Mouse (Mus musculus): ENCODE measurements around the gene Rabgap1l. TPM values are rescaled to one million over a fixed set of nuclear protein-coding genes. Genes with fewer than 3 reads are reported as not detected.

The Rabgap1l gene
- polyA plus RNA-seq, 1 experiment from 2014 or later, result 53.5 TPM

GRCm38 (mm10) chr1:160318057-160318725 is 474.8 kb downstream of the Rabgap1l start:
- 73% methylated on average over 8 of the region's 8 CpGs for WGBS (ENCODE audit: insufficient replicate concordance)
- no peaks in the 10 kb centered on the region for H3K36me3 ChIP-seq (ENCODE audit: control insufficient read depth, insufficient read depth, low read length)
- H3K27ac ChIP-seq (ENCODE audit: low read depth, low read length), result no peak overlapping the region
- ATAC-seq (replicated peaks; ENCODE audit: insufficient number of reproducible peaks, low FRiP score, low TSS enrichment), result no peak
- H3K4me1 ChIP-seq (ENCODE audit: control insufficient read depth, insufficient read depth, low read length), result no peaks in the 10 kb centered on the region
- H3K9ac ChIP-seq (ENCODE audit: low read depth, low read length), result no peak overlapping the region
- no peaks in the 10 kb centered on the region for H3K9me3 ChIP-seq (replicated peaks; ENCODE audit: control insufficient read depth, low read length)
- no peak overlapping the region for H3K4me2 ChIP-seq
- H3K4me3 ChIP-seq (ENCODE audit: low read depth, low read length), result no peak overlapping the region
- no peaks in the 10 kb centered on the region for H3K27me3 ChIP-seq (ENCODE audit: control insufficient read depth, insufficient read depth, low read length)

GRCm38 (mm10) chr1:160316239-160316638 is 476.8 kb downstream of the Rabgap1l start:
- no peak overlapping the region for H3K9ac ChIP-seq (ENCODE audit: low read depth, low read length)
- WGBS (ENCODE audit: insufficient replicate concordance), result 99% methylated on average over 2 of the region's 2 CpGs
- no peak for ATAC-seq (replicated peaks; ENCODE audit: insufficient number of reproducible peaks, low FRiP score, low TSS enrichment)
- no peaks in the 10 kb centered on the region for H3K4me1 ChIP-seq (ENCODE audit: control insufficient read depth, insufficient read depth, low read length)
- H3K27ac ChIP-seq (ENCODE audit: low read depth, low read length), result no peak overlapping the region
- H3K4me2 ChIP-seq, result no peak overlapping the region
- H3K4me3 ChIP-seq (ENCODE audit: low read depth, low read length), result no peak overlapping the region
- no peaks in the 10 kb centered on the region for H3K9me3 ChIP-seq (replicated peaks; ENCODE audit: control insufficient read depth, low read length)
- H3K27me3 ChIP-seq (ENCODE audit: control insufficient read depth, insufficient read depth, low read length), result no peaks in the 10 kb centered on the region
- no peaks in the 10 kb centered on the region for H3K36me3 ChIP-seq (ENCODE audit: control insufficient read depth, insufficient read depth, low read length)

- 85% methylated on average over 4 of the region's 4 CpGs for WGBS (ENCODE audit: insufficient replicate concordance)
- Histone ChIP-seq H3K27me3 (ENCODE audit: control insufficient read depth, insufficient read depth, low read length) (no peaks in the 10 kb centered on the region), H3K9ac (ENCODE audit: low read depth, low read length) (no peak overlapping the region), H3K4me3 (ENCODE audit: low read depth, low read length) (no peak overlapping the region), H3K4me2 (no peak overlapping the region), H3K9me3 (replicated peaks; ENCODE audit: control insufficient read depth, low read length) (no peaks in the 10 kb centered on the region), H3K36me3 (ENCODE audit: control insufficient read depth, insufficient read depth, low read length) (no peaks in the 10 kb centered on the region), H3K4me1 (ENCODE audit: control insufficient read depth, insufficient read depth, low read length) (0 out of 2 replicates have a peak, but pooled peaks cover 4% of the 10 kb centered on the region), H3K27ac (ENCODE audit: low read depth, low read length) (no peak overlapping the region)
- ATAC-seq (replicated peaks; ENCODE audit: insufficient number of reproducible peaks, low FRiP score, low TSS enrichment), result no peak
Measured at GRCm38 (mm10) chr1:160312658-160313057, 480.4 kb downstream of the Rabgap1l start.

- no peak for ATAC-seq (replicated peaks; ENCODE audit: insufficient number of reproducible peaks, low FRiP score, low TSS enrichment)
- Histone ChIP-seq H3K4me2 (no peak overlapping the region), H3K9me3 (replicated peaks; ENCODE audit: control insufficient read depth, low read length) (no peaks in the 10 kb centered on the region), H3K4me1 (ENCODE audit: control insufficient read depth, insufficient read depth, low read length) (0 out of 2 replicates have a peak, but pooled peaks cover 8% of the 10 kb centered on the region), H3K27ac (ENCODE audit: low read depth, low read length) (no peak overlapping the region), H3K9ac (ENCODE audit: low read depth, low read length) (no peak overlapping the region), H3K4me3 (ENCODE audit: low read depth, low read length) (no peak overlapping the region), H3K27me3 (ENCODE audit: control insufficient read depth, insufficient read depth, low read length) (no peaks in the 10 kb centered on the region), H3K36me3 (ENCODE audit: control insufficient read depth, insufficient read depth, low read length) (no peaks in the 10 kb centered on the region)
- WGBS (ENCODE audit: insufficient replicate concordance), result 19% methylated on average over 2 of the region's 2 CpGs
Measured at GRCm38 (mm10) chr1:160311861-160312260, 481.1 kb downstream of the Rabgap1l start.

- Histone ChIP-seq H3K36me3 (ENCODE audit: control insufficient read depth, insufficient read depth, low read length) (no peaks in the 10 kb centered on the region), H3K4me2 (no peak overlapping the region), H3K4me3 (ENCODE audit: low read depth, low read length) (no peak overlapping the region), H3K27me3 (ENCODE audit: control insufficient read depth, insufficient read depth, low read length) (no peaks in the 10 kb centered on the region), H3K4me1 (ENCODE audit: control insufficient read depth, insufficient read depth, low read length) (0 out of 2 replicates have a peak, but pooled peaks cover 8% of the 10 kb centered on the region), H3K9ac (ENCODE audit: low read depth, low read length) (no peak overlapping the region), H3K9me3 (replicated peaks; ENCODE audit: control insufficient read depth, low read length) (no peaks in the 10 kb centered on the region), H3K27ac (ENCODE audit: low read depth, low read length) (no peak overlapping the region)
- ATAC-seq (replicated peaks; ENCODE audit: insufficient number of reproducible peaks, low FRiP score, low TSS enrichment), result no peak
- WGBS (ENCODE audit: insufficient replicate concordance), result 46% methylated on average over 5 of the region's 5 CpGs
Measured at GRCm38 (mm10) chr1:160309951-160310350, 483.1 kb downstream of the Rabgap1l start.

GRCm38 (mm10) chr1:160308996-160309395 is 484.0 kb downstream of the Rabgap1l start:
- Histone ChIP-seq H3K27me3 (ENCODE audit: control insufficient read depth, insufficient read depth, low read length) (no peaks in the 10 kb centered on the region), H3K4me2 (no peak overlapping the region), H3K4me1 (ENCODE audit: control insufficient read depth, insufficient read depth, low read length) (0 out of 2 replicates have a peak, but pooled peaks cover 8% of the 10 kb centered on the region), H3K9ac (ENCODE audit: low read depth, low read length) (no peak overlapping the region), H3K27ac (ENCODE audit: low read depth, low read length) (no peak overlapping the region), H3K36me3 (ENCODE audit: control insufficient read depth, insufficient read depth, low read length) (no peaks in the 10 kb centered on the region), H3K9me3 (replicated peaks; ENCODE audit: control insufficient read depth, low read length) (no peaks in the 10 kb centered on the region), H3K4me3 (ENCODE audit: low read depth, low read length) (no peak overlapping the region)
- ATAC-seq (replicated peaks; ENCODE audit: insufficient number of reproducible peaks, low FRiP score, low TSS enrichment), result no peak
- WGBS (ENCODE audit: insufficient replicate concordance), result 33% methylated on average over 7 of the region's 7 CpGs

- ATAC-seq (replicated peaks; ENCODE audit: insufficient number of reproducible peaks, low FRiP score, low TSS enrichment), result no peak
- no peaks in the 10 kb centered on the region for H3K9me3 ChIP-seq (replicated peaks; ENCODE audit: control insufficient read depth, low read length)
- 75% methylated on average over 7 of the region's 7 CpGs for WGBS (ENCODE audit: insufficient replicate concordance)
Measured at GRCm38 (mm10) chr1:160308498-160308897, 484.5 kb downstream of the Rabgap1l start.

GRCm38 (mm10) chr1:160306866-160307616 is 486.0 kb downstream of the Rabgap1l start:
- no peak for ATAC-seq (replicated peaks; ENCODE audit: insufficient number of reproducible peaks, low FRiP score, low TSS enrichment)
- Histone ChIP-seq H3K4me3 (ENCODE audit: low read depth, low read length) (no peak overlapping the region), H3K4me1 (ENCODE audit: control insufficient read depth, insufficient read depth, low read length) (0 out of 2 replicates have a peak, but pooled peaks cover 8% of the 10 kb centered on the region), H3K4me2 (no peak overlapping the region), H3K9ac (ENCODE audit: low read depth, low read length) (no peak overlapping the region), H3K27ac (ENCODE audit: low read depth, low read length) (no peak overlapping the region), H3K36me3 (ENCODE audit: control insufficient read depth, insufficient read depth, low read length) (no peaks in the 10 kb centered on the region), H3K27me3 (ENCODE audit: control insufficient read depth, insufficient read depth, low read length) (no peaks in the 10 kb centered on the region), H3K9me3 (replicated peaks; ENCODE audit: control insufficient read depth, low read length) (no peaks in the 10 kb centered on the region)
- WGBS (ENCODE audit: insufficient replicate concordance), result 48% methylated on average over 10 of the region's 10 CpGs

More at GRCm38 (mm10) chr1:160308498-160308897, 484.5 kb downstream of the Rabgap1l start:
- no peak overlapping the region for H3K4me2 ChIP-seq
- H3K27me3 ChIP-seq (ENCODE audit: control insufficient read depth, insufficient read depth, low read length), result no peaks in the 10 kb centered on the region
- H3K4me1 ChIP-seq (ENCODE audit: control insufficient read depth, insufficient read depth, low read length), result 0 out of 2 replicates have a peak, but pooled peaks cover 8% of the 10 kb centered on the region
- no peak overlapping the region for H3K9ac ChIP-seq (ENCODE audit: low read depth, low read length)
- no peaks in the 10 kb centered on the region for H3K36me3 ChIP-seq (ENCODE audit: control insufficient read depth, insufficient read depth, low read length)
- H3K4me3 ChIP-seq (ENCODE audit: low read depth, low read length), result no peak overlapping the region
- H3K27ac ChIP-seq (ENCODE audit: low read depth, low read length), result no peak overlapping the region
